In genomic region chr2:32121150-32121549, GRCm38 (mm10) we compare ENCODE assay signal across 12 mouse cellular contexts. TPM values are rescaled to one million over a fixed set of nuclear protein-coding genes. Genes with fewer than 3 reads are reported as not detected.
DNase-seq lines count a peak whose midpoint lies in the region; ATAC-seq and TF ChIP-seq lines count a peak whose summit lies in the region.
"Had no signal": no experiment of that assay in that cellular context is flagged by ENCODE, and none has a peak within 500 bp of the region (broad histone marks: within the 10 kb centered on the region; RNA-seq: fewer than 3 reads in every experiment).

No protein-coding gene starts in this region.

- intact Hi-C loops in gastrocnemius, adult 2 months (cut with DNase I), result no loop called here
- intact Hi-C loops in left cerebral cortex, postnatal 14 days (cut with DNase I), result no loop called here

- peak overlapping the region; percentile 50 for H3K27ac ChIP-seq in gastrocnemius, adult 2 months
- no peak overlapping the region for H3K27ac ChIP-seq in kidney, embryonic 14.5 days (ENCODE audit: low read depth, low read length)
- H3K27ac ChIP-seq: embryonic facial prominence, embryonic 13.5 days; macrophage; neural tube, embryonic 13.5 days had no signal

- H3K4me1 ChIP-seq in kidney, embryonic 14.5 days (ENCODE audit: control insufficient read depth, insufficient read depth, low read length), result peaks cover 4% of the 10 kb centered on the region; the same call in 1 of the 2 replicates
- H3K4me1 ChIP-seq: neural tube, embryonic 13.5 days had no signal

- WGBS in kidney, embryonic 14.5 days, result 57% methylated on average over 5 of the region's 5 CpGs

- H3K36me3 ChIP-seq in kidney, embryonic 14.5 days (ENCODE audit: control insufficient read depth, insufficient read depth, low read length), result no peaks in the 10 kb centered on the region
- H3K36me3 ChIP-seq: embryonic facial prominence, embryonic 13.5 days; neural tube, embryonic 13.5 days had no signal

- H3K4me2 ChIP-seq in kidney, embryonic 14.5 days (replicated peaks; ENCODE audit: low read depth, low read length), result no peak overlapping the region
- H3K4me2 ChIP-seq: embryonic facial prominence, embryonic 13.5 days; neural tube, embryonic 13.5 days had no signal

- no peak for TF ChIP-seq CTCF in gastrocnemius, adult 2 months (IDR thresholded peaks at IDR 0.05)

- H3K9me3 ChIP-seq in kidney, embryonic 14.5 days (ENCODE audit: control insufficient read depth, low read length), result peaks cover 2% of the 10 kb centered on the region; the same call in 1 of the 2 replicates
- H3K9me3 ChIP-seq: neural tube, embryonic 13.5 days had no signal

- no peak for ATAC-seq in kidney, embryonic 14.5 days (ENCODE audit: low FRiP score, low TSS enrichment)
- ATAC-seq: intestine, postnatal 0 days had no signal

- H3K4me3 ChIP-seq in gastrocnemius, adult 2 months, result no peak overlapping the region
- H3K4me3 ChIP-seq in kidney, embryonic 14.5 days (ENCODE audit: low read length), result no peak overlapping the region
- H3K4me3 ChIP-seq: embryonic facial prominence, embryonic 13.5 days; neural tube, embryonic 13.5 days had no signal

- H3K9ac ChIP-seq in kidney, embryonic 14.5 days (ENCODE audit: low read depth, low read length), result no peak overlapping the region
- H3K9ac ChIP-seq: embryonic facial prominence, embryonic 13.5 days; neural tube, embryonic 13.5 days had no signal

- no peaks in the 10 kb centered on the region for H3K27me3 ChIP-seq in kidney, embryonic 14.5 days (ENCODE audit: control insufficient read depth, insufficient read depth, low read length)
- H3K27me3 ChIP-seq: embryonic facial prominence, embryonic 13.5 days; neural tube, embryonic 13.5 days had no signal

- DNase-seq in gastrocnemius, adult 2 months, result peak; percentile 62
- no peak for DNase-seq in gastrocnemius, postnatal 10 days
- peak; percentile 42 for DNase-seq in c-Kit-positive CD71-positive TER-119-positive erythroid progenitor cells, embryonic 14.5 days (ENCODE audit: low spot score)
- DNase-seq in induced T-regulatory cell, adult 2 months (ENCODE audit: low read depth), result peak; percentile 67
- DNase-seq in testis, postnatal 10 days (ENCODE audit: low spot score), result peak; percentile 60
- DNase-seq in left cerebral cortex, adult 8-10 months (ENCODE audit: low spot score in 2 of 2), result no peak
- DNase-seq in left cerebral cortex, postnatal 14 days (ENCODE audit: low spot score in 2 of 2), result no peak

RNA-seq across cellular contexts. Expression of gene Plpp7, which starts 25.8 kb away (rescaled TPM):
- 100 to 1,000 TPM; 109 to 120 TPM for total RNA-seq in gastrocnemius, adult 2 months (2021)
- total RNA-seq in gastrocnemius, postnatal 10 days (2021), result 100 to 1,000 TPM in 1 of 2 experiments, 10 to 100 TPM in 1; 90.3 to 101 TPM
- total RNA-seq in left cerebral cortex, adult 8-10 months (2022), result 10 to 100 TPM; 26.8 to 31.7 (median 28.8) TPM
- polyA plus RNA-seq in kidney, embryonic 14.5 days (2014; fragmentation: Nextera tagmentation; extraction: Ambion mirVana), result 4.0 and 5.5 TPM in 2 replicates
- total RNA-seq in left cerebral cortex, postnatal 14 days (2021), result 10 to 100 TPM; 24.5 to 28.5 TPM

RNA-seq across cellular contexts. Expression of gene Prrc2b, which starts 29.7 kb away (rescaled TPM):
- 10 to 100 TPM; 76.4 to 86.9 TPM for total RNA-seq in gastrocnemius, adult 2 months (2021)
- 100 to 1,000 TPM; 104 to 111 TPM for total RNA-seq in gastrocnemius, postnatal 10 days (2021)
- 100 to 1,000 TPM; 248 to 277 (median 262) TPM for total RNA-seq in left cerebral cortex, adult 8-10 months (2022)
- polyA plus RNA-seq in kidney, embryonic 14.5 days (2014; fragmentation: Nextera tagmentation; extraction: Ambion mirVana), result 65.8 and 73.1 TPM in 2 replicates
- total RNA-seq in left cerebral cortex, postnatal 14 days (2021), result 100 to 1,000 TPM; 244 to 245 TPM

RNA-seq across cellular contexts. Expression of gene Fam78a, which starts 36.5 kb away (rescaled TPM):
- 10 to 100 TPM in 1 of 2 experiments, 1 to 10 TPM in 1; 9.9 to 12.0 TPM for total RNA-seq in gastrocnemius, adult 2 months (2021)
- total RNA-seq in gastrocnemius, postnatal 10 days (2021), result 10 to 100 TPM; 23.9 to 25.2 TPM
- 10 to 100 TPM in 1 of 4 experiments, 1 to 10 TPM in 3; 6.9 to 15.6 (median 8.9) TPM for total RNA-seq in left cerebral cortex, adult 8-10 months (2022)
- 1.2 and 1.7 TPM in 2 replicates for polyA plus RNA-seq in kidney, embryonic 14.5 days (2014; fragmentation: Nextera tagmentation; extraction: Ambion mirVana)
- 1 to 10 TPM; 3.4 to 4.2 TPM for total RNA-seq in left cerebral cortex, postnatal 14 days (2021)

Comparison
In these comparisons a context has a peak if more than half of its experiments do, and no peak if none do; other contexts are left out.
1. DNase-seq: peak in gastrocnemius, adult 2 months (single experiment), c-Kit-positive CD71-positive TER-119-positive erythroid progenitor cells, embryonic 14.5 days (single experiment), induced T-regulatory cell, adult 2 months (single experiment) and testis, postnatal 10 days (single experiment); none in gastrocnemius, postnatal 10 days (single experiment), left cerebral cortex, adult 8-10 months (0 of 2) and left cerebral cortex, postnatal 14 days (0 of 2).